Mouse (Mus musculus): ENCODE data around the gene D17H6S53E. TPM values are rescaled to one million over a fixed set of nuclear protein-coding genes. Genes with fewer than 3 reads are reported as not detected.

Gene D17H6S53E
- polyA plus RNA-seq (2017; shearing (Covaris generic)), result 5.3 TPM

DNA sequence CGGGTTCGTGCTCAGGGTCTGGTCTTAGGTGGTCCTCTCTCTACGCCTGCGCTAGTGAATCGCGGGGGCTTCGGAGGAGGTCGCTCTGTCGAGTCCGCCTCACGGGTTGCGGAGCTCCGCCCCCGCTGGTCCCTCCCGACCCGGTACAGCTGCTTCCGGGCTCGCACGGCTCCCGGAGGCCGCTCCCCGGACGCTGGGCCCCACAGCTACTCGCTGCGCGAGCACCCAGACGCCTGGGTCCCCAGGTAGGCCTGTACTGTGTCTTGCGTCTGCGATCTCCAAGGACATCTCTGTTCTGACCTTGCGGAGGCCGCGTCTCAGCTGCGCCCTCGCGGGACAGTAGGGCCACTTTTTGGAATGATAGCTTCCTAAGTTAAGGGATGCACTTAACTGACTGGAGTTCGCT is at the start of gene D17H6S53E:
Gene D17H6S53E (plus strand): TSS at position 168 of the 406 bp plus-strand sequence.

DNA sequence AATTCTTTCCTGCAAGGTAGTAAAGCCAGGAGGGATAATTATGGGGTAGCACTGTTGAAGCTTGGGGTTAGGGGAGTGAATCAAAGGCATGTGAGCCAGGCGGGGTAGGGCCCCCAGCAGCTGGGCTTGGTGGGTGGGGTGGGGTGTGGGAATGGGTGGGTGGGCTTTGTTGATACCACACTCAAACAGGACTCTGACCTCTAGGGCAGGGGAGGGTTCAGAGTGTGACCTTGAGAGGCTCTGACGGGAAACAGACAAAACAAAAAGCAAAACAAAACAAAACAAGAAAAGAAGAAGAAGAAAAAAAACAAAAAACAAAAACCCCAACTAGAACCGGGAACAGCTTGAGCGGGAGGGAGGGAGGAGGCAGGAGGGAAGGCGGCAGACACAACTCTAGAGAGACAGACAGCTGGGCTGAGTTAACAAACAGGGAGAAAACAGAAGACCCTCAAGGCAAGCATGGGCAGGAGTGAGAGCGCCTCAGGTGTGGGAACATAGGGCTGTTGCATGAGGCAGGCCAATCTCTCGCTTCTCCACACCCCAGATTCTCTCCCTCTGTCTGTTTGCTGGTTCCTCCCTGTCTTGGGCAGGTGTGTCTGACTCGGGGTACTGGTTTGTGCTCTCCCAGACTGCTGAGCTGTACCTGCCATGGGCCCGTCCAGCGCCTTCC is 49.5 kb upstream of the D17H6S53E start, which contains the start of gene Ly6g6e:
Gene Ly6g6e (plus strand): TSS at position 396 of the 670 bp plus-strand sequence.

DNA sequence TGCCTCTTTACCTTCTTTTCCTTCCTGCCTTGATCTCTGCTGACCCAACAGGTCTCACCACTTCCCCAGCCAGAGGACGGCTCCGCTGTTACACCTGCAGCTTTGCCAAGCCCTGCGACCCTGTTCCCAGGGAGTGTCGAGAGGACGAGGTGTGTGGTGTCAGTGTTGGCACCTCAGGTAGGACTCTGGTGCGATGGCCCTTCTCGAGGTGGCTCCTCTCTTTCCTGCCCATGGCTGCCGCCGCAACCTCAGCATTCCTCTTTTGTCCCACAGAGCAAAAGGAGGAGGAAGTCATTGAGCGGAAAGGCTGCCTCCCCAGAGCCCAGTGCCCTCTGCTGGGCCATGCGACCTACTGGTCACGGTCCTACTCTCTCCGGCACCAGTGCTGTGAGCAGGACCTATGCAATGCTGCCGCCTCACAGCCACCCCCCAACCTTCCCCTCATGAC is 48.4 kb upstream of the D17H6S53E start, which contains the start of gene Ly6g6d:
Gene Ly6g6d (minus strand): TSS at position 280 of the 448 bp plus-strand sequence.

DNA sequence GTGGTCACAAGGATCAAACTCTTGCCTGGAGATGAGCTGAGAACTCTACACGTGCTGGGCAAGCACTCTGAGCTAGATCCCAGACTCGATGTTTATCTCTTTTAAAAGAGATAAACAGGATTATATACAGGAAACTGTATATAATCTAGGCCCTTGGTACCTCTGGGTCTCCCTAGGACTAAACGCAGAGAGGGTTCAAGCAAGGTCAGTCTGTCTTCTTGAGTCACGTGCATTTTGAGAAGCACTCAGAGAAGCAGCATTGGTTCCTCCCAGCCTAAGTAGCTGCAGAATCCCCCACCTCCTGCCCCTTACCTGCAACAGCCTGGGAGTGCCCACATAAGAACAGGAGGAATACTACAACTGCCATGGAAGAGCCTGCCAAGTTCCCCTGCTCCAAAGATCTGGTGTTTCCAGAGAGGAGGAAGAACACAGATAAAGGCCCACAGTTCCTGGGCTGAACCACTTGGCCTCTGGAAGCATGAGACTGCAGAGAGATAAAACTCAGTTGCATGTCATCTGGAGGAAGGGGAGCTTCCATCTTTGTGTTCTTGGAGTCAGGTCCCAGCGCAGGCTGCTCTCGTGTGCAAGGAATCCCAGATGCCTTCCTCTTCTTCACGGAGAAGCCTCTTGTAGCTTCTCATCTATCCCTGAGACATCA is 40.8 kb upstream of the D17H6S53E start, which contains the start of gene Ly6g6f:
Gene Ly6g6f (minus strand): TSS at position 403 of the 658 bp plus-strand sequence.

DNA sequence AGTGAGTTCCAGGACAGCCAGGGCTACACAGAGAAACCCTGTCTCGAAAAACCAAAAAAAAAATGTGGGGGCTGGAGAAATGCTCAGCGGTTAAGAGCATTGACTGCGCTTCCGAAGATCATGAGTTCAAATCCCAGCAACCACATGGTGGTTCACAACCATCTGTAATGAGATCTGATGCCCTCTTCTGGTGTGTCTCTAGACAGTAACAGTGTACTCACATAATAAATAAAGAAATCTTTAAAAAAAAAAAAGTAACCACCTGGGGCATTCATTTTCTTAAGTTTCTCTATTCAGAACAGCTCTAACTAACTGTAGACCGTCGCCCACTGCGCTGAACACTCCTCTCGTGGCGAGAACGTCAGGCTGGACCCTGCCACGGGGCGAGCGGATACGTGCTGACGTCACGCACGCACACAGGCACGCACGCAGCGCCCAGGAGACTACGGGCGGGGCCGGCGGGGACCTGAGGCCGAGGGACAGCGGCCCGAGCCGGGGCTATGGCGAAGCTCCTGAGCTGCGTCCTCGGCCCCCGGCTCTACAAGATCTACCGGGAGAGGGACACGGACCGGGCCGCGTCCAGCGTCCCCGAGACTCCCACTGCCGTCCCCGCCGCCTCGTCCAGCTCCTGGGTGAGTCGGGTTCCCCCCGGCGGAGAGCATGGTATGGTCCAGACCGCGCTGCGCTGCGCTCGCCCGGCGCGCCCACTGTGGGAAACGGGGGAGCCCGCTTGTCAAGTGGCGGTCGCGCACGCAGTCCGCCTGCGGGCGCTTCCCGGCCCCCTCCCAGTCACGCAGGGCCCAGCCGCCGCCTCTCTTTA is 37.1 kb upstream of the D17H6S53E start, which contains the start of gene Abhd16a:
Gene Abhd16a (plus strand): TSS at position 439 of the 820 bp plus-strand sequence.

DNA sequence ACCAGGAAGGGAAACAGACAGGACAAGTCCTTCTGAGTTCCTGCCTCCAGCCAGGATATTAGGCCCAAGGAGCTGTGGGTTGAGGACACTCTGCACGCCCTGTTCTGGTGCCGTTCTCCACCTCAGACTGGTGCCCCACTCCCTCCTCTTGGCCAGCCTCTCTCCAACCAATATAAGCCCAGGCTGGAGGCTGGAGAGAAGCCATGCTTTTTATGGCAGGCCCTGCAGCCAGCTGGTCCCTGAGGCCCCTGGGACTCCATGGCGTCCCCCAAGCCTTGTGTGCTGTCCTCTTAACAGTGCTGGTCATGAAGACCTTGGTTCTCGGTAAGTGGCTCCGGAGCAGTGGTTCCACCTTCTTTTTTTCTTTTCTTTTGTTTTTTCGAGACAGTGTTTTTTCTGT is 18.1 kb upstream of the D17H6S53E start, which contains the start of gene Ly6g5c:
Gene Ly6g5c (plus strand): TSS at position 183 of the 400 bp plus-strand sequence.

DNA sequence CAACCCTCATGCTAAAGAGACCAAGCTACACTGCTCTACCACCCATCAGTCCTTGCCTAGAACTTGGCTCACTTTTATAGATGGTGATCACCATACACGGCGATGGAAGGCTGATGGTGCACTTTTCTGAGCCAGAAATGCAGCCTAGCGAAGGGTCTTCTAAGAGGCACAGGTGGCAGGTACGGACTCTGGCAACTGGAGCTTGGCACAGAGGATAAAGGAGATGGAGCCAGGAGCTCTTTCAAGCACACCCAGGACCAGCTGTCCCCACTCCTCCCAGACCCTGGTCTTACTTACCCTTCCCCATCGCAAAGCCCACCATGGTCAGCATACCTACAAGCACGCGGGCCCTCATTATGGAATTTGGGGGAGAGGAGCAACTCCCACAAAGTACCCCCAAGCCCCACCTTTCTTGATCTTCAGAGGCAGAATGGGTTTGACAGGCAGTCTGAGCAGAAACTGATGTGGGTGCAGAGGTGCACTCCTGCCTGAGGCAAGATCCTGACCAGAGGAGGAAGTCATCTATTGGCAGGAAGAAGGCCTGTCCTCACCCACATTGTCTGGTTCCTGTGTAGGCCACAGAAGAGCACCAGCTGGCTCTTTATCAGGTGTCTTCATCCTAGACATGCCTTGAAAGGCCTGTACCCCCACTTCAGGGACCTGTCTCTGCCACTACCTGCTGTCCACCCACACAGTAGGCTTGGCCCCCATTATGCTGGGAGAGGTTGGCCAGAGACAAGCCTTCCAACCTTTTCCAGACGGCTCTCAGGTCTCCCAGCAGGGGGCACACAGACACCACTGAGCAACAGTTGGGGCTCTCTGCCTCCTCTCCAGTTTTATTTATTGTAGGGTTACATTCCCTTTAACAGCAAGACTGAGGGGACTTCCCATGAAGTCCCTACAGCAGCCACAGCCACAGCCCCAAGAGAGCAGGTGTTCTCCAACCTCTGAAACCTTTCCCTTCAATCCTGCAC is 10.8 kb upstream of the D17H6S53E start, which contains the start of gene Ly6g5b:
Gene Ly6g5b (minus strand): TSS at position 383 of the 974 bp plus-strand sequence.

DNA sequence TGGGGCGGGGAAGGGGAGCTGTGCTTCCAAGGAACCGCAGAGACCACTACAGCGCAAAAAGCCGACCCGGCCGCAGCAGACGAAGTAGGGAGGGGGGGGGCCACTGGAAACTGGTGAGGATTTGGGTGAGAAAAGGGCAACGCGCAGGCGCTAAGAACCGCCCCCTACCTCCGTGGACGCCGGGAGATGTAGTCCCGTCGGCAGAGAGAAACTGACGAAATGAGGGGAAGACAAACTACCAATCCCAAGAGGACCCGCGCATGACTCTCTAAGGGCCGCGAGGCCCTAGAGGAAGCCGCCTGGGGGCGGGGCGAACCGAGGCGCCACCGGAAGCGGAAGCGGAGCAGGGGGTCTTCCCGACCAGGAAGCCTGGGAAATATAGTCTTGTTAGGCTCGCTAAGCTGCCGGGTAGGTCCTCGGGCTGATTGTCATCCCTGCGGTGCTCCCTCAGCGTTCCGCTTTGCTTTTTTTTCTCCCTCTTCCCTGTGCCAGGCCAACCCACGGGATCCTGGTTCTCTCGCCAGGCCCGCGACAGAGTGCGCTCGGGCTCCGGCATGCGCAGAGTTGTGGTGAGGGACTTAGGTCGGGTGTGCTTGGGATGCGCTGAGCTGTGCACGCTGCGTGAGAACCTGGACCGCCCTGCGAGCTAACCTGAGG is 4.9 kb upstream of the D17H6S53E start, which contains the start of gene Gpank1:
Gene Gpank1 (plus strand): TSS at position 313 of the 657 bp plus-strand sequence.

DNA sequence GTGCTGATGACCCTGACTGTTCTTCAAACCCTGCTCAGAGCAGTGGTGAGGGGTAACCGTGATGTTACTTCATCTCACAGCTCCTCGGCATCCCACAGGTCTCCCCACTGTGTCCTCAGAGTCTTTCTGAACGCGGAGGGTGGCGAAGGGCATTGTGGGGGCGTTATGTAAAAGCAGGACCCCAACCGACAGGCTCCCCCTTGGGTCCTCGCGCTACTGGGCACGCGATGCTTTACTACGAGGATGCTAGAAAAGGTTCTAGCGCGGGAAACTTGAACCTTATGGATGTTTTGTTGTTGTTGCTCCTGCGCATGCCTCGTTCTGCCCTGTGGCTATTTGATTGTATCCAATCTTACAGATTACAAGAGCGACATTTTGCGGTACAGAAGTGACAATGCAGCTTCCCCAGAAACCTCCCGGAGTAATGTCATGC is 4.3 kb upstream of the D17H6S53E start, which contains the start of gene Csnk2b:
Gene Csnk2b (minus strand): TSS at position 183 of the 433 bp plus-strand sequence.

DNA sequence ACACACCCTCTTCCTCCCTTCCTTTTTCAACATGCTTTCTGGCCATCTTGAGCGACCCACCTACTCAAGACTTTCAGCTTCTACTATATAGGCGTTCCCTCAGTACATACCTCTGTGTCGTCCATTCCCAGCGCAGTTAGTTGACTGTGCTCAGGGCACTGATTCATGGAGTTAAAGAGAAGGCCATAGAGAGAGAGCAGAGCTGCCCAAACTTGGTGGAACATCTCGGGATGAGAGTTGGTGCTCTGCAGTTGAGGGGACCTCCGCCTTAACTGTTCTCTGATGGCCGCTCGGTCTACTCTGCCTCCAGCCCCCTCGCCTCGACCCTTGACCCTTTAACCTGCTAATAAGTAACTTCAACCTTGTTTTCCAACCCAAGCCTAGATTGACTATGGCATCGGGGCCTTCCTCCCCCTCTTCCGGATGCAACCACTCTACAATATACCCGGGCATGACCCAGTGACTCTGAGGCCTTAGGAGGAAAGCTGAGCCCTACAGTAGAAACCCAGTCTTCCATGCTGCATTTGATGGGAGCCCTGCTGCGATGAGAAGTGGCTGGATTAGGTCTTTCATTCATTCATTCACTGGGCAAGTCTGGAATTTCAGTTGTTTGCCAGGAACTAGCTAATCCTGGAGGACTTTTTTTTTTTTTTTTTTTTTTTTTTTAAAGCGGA is 5.5 kb downstream of the D17H6S53E start, which contains the start of gene Apom:
Gene Apom (minus strand): TSS at position 551 of the 674 bp plus-strand sequence.

DNA sequence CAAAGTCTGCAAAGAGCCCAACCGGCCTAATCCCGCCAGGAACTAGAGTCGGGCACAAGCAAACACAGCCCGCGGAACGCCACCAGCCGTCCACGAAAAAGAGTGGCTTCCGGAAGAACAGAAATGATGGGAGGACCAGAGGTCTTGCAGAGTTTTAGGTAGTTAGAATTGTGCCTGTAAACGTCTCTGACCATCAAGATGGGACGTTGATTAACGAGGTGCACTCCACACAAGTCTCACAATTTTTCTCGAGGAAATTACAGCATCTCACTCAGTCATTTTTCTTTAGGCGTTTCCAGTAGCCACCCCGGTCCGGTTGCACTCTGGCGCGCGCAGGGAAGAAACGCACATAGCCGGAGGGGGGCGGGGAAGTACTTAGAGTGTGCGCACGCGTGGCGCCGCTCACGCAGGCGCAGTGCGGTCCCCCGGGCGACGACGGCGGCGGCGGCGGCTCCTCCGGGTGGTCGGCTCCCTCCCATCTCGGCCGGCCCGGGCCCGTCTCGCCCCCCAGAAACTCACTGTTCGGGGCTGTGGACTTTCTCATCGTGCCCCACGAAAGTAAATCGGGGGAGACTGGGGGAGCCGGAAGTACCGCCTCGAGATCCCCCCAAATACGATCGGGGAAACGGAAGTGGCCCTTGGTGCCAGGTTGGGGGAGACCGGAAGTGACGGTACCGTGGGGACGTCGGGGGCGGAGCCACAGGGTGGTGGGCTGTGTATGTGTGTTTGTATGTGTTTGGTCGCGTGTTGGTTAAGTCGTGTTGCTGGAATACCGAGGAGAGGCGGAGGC is 8.8 kb downstream of the D17H6S53E start, which contains the start of gene Bag6:
Gene Bag6 (plus strand): TSS at position 378 of the 790 bp plus-strand sequence.

DNA sequence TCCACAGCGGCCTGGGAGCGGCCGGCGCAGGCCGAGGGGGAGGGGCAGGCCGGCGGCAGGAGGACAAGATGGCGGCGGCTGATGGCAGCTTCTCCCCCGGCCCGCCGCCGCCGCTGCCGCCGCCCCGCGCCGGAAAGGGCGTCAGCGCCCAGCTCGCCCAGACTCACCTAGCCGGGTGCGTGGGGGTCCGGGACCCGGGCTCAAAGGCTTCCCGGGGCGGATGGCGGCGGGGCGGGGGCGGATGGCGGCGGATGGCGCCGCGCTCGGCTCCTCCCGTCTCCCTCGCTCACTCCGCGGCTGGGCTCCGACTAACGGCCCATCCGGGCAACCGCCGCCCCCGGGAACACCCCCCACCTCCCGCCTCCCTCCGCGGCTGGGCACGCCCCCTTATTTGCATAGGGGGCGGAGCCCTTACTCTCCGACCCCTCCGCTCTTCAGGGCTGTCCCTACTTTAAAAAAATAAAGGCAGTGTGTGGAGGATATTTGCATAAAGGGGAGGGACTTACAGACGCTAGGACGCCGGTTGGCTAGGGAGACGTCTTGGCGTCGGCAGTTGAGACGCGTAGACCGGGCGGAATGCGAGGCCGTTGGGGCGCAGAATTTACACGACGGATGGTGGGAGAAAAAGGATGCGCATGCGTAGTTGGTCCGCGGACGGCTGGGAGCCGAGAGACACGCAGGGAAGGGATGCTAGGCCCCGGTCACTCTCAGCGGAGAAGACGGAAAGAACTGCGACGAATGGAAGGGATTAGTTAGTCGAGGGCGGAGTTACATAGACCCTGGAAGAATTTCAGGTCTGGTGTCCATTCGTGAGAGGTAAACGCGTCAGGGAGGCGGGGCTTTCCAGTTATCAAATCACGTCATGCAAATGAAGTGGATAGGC is 38.6 kb downstream of the D17H6S53E start, which contains the start of gene Prrc2a:
Gene Prrc2a (minus strand): TSS at position 330 of the 883 bp plus-strand sequence.

DNA sequence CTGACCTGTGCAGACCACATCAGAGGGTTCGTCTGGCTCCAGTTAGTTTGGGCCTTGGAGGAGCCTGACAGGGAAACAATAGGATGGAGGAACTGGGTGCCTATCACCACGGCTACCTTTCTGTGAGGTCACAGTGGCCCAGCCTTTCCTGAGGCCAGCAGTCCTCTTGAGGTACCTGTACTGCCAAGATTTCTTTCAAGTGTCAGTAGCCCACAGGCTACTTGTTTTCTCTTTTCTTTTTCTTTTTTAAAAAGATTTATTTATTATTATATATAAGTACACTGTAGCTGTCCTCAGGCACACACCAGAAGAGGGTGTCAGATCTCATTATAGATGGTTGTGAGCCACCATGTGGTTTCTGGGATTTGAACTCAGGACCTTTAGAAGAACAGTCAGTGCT is 49.8 kb downstream of the D17H6S53E start, which contains the start of gene Aif1:
Gene Aif1 (minus strand): TSS at position 101 of the 400 bp plus-strand sequence.

